Mouse (Mus musculus) liver, embryonic 14.5 days (tissue): ENCODE measurements around the gene Kdelc1. TPM values are rescaled to one million over a fixed set of nuclear protein-coding genes. Genes with fewer than 3 reads are reported as not detected.

Experiments
- ATAC-seq: fragments of 200-750 bp; cut with Nextera tagmentation; 2 replicates; pipeline ENCODE4 v1.8.0; 2017; ENCODE audit warnings: moderate number of reproducible peaks, mild to moderate bottlenecking, moderate library complexity; ENCODE audit not compliant: insufficient read depth
- DNase-seq, 3 experiments: peaks; one replicate each; pipeline ENCODE4 v3.0.0-alpha.2; 2012 to 2013; ENCODE audit warnings: low read depth in 3 of 3, low spot score in 3 of 3
- H3K27ac ChIP-seq: fragments of 300-500 bp; sonication (generic); 2 replicates; pipeline ENCODE4 v1.5.1; 2014; ENCODE audit warnings: moderate library complexity, mild to moderate bottlenecking, control low read depth, inconsistent platforms
- H3K27me3 ChIP-seq: fragments of 300-500 bp; sonication (generic); 2 replicates; pipeline ENCODE4 v1.6.1; 2014; ENCODE audit warnings: mild to moderate bottlenecking, low read length, moderate library complexity; ENCODE audit not compliant: control insufficient read depth, insufficient read depth
- H3K36me3 ChIP-seq: fragments of 300-500 bp; sonication (generic); replicated peaks from 2 replicates; pipeline ENCODE4 v1.6.1; 2014; ENCODE audit warnings: low read depth; ENCODE audit not compliant: control insufficient read depth, insufficient read depth
- H3K4me1 ChIP-seq, 2 experiments: fragments of 200-500 bp in 1 of 2; fragments of 300-500 bp in 1 of 2; sonication (generic) in 1 of 2; replicated peaks; 2 replicates each; pipeline ENCODE4 v1.6.1; 2012 to 2014; ENCODE audit warnings: antibody characterized with exemption in 1 of 2, inconsistent platforms in 1 of 2, low read length in 1 of 2; ENCODE audit not compliant: control insufficient read depth in 2 of 2, insufficient read depth in 2 of 2
- H3K4me2 ChIP-seq: fragments of 300-500 bp; sonication (generic); 2 replicates; pipeline ENCODE4 v1.6.1; 2014; ENCODE audit warnings: low read depth, mild to moderate bottlenecking, control low read depth, moderate library complexity
- H3K4me3 ChIP-seq, 2 experiments: fragments of 200-500 bp in 1 of 2; fragments of 300-500 bp in 1 of 2; sonication (generic) in 1 of 2; 2 replicates each; pipeline ENCODE4 v1.5.1; 2012 to 2014; ENCODE audit warnings: low read depth in 2 of 2, low read length in 2 of 2, mild to moderate bottlenecking in 2 of 2, control low read depth in 1 of 2, inconsistent platforms in 1 of 2, moderate library complexity in 1 of 2; ENCODE audit not compliant: insufficient read depth in 1 of 2
- H3K9ac ChIP-seq: fragments of 300-500 bp; sonication (generic); replicated peaks from 2 replicates; pipeline ENCODE4 v1.6.1; 2014; ENCODE audit warnings: mild to moderate bottlenecking, control low read depth, moderate library complexity
- H3K9me3 ChIP-seq: fragments of 300-500 bp; sonication (generic); 2 replicates; pipeline ENCODE4 v1.6.1; 2016; ENCODE audit warnings: low read length, mixed read lengths; ENCODE audit not compliant: control insufficient read depth
- CTCF ChIP-seq: IDR thresholded peaks from 2 replicates; pipeline ENCODE4 v1.5.1; 2016; ENCODE audit warnings: antibody characterized with exemption, low read depth, control low read depth
- EP300 ChIP-seq: IDR thresholded peaks from 2 replicates; pipeline ENCODE4 v1.6.1; 2016; ENCODE audit warnings: antibody characterized with exemption, low read depth
- WGBS: fragments of 180-500 bp; shearing (Covaris S2); extraction: QIAGEN DNeasy Blood & Tissue Kit; methylation state at CpG from one replicate; pipeline ENCODE4 v1.1.7; 2014; ENCODE audit not compliant: insufficient replicate concordance; 5-methylcytosine and 5-hydroxymethylcytosine counted together
- polyA plus RNA-seq, 2 experiments: library from polyadenylated mRNA; depleted of rRNA in 1 of 2; stranded (reverse) in 1 of 2; unstranded in 1 of 2; fragments of >200 nt; fragmentation: Nextera tagmentation in 1 of 2; extraction: Ambion mirVana in 1 of 2; gene quantifications; 2 replicates each; pipeline versions ENCODE4 v1.2.1 to v1.2.3; 2012 to 2014

Gene Kdelc1
- polyA plus RNA-seq, 2 experiments: 10.2 to 13.2 TPM

- Histone ChIP-seq H3K27me3 (no peaks in the 10 kb centered on the region), H3K4me1 (peaks cover 0 to 1% of the 10 kb centered on the region in 2 experiments; a peak in 1 of 4 replicates), H3K4me3 (peak overlapping the region; percentile 66 to 94; a peak in 3 of 4 replicates), H3K27ac (no peak overlapping the region), H3K9ac (peak overlapping the region; percentile 48), H3K36me3 (no peaks in the 10 kb centered on the region; the same call in 1 of the 2 replicates), H3K9me3 (no peaks in the 10 kb centered on the region), H3K4me2 (peak overlapping the region; percentile 82)
- TF ChIP-seq CTCF: no peak; the same call in 1 of the 2 replicates
- DNase-seq (no peak), ATAC-seq (no peak)
These were observed 1.0 kb downstream of the Kdelc1 start for GRCm38 (mm10) chr1:44117571-44117970.

GRCm38 (mm10) chr1:44102939-44103338, 15.7 kb downstream of the Kdelc1 start:
- H3K4me1 ChIP-seq: peaks cover 3 to 6% of the 10 kb centered on the region in 2 experiments; a peak in 3 of 4 replicates
- no peaks in the 10 kb centered on the region; the same call in 1 of the 2 replicates for H3K36me3 ChIP-seq
- no peak for ATAC-seq
- no peak overlapping the region for H3K27ac ChIP-seq
- peak overlapping the region; percentile 49 to 86 for H3K4me3 ChIP-seq
- peak overlapping the region; percentile 70 for H3K9ac ChIP-seq
- H3K9me3 ChIP-seq: no peaks in the 10 kb centered on the region
- DNase-seq: no peak
- 12% methylated on average over 5 of the region's 5 CpGs for WGBS
- H3K4me2 ChIP-seq: peak overlapping the region; percentile 88
- H3K27me3 ChIP-seq: no peaks in the 10 kb centered on the region
- TF ChIP-seq CTCF (no peak), EP300 (no peak)

- Histone ChIP-seq H3K4me2 (peak within 1 kb of the TSS; percentile 88), H3K36me3 (peaks cover 3% of the 10 kb centered on the region; the same call in 1 of the 2 replicates), H3K9me3 (no peaks in the 10 kb centered on the region), H3K4me1 (peaks cover 3 to 6% of the 10 kb centered on the region in 2 experiments; a peak in 3 of 4 replicates), H3K27ac (peak within 1 kb of the TSS; percentile 92), H3K4me3 (peak within 1 kb of the TSS; percentile 86 to 100), H3K27me3 (no peaks in the 10 kb centered on the region), H3K9ac (peak within 1 kb of the TSS; percentile 94)
- under 1% methylated on average over 55 of the region's 55 CpGs for WGBS
- peak; percentile 94 for ATAC-seq
- TF ChIP-seq CTCF (no peak), EP300 (no peak)
- DNase-seq: peak; percentile 90 to 92 (median 91)
These were observed 16.3 kb downstream of the Kdelc1 start, which contains the start of gene Tex30 for GRCm38 (mm10) chr1:44102259-44102717. TSS of gene Tex30 (minus strand) at chr1:44102441.

GRCm38 (mm10) chr1:44101448-44102225, 17.0 kb downstream of the Kdelc1 start:
- Histone ChIP-seq H3K9me3 (no peaks in the 10 kb centered on the region), H3K4me1 (peaks cover 3 to 6% of the 10 kb centered on the region in 2 experiments; a peak in 3 of 4 replicates), H3K4me2 (peak overlapping the region; percentile 88), H3K27ac (peak overlapping the region; percentile 92), H3K27me3 (no peaks in the 10 kb centered on the region), H3K4me3 (peak overlapping the region; percentile 86 to 100), H3K9ac (peak overlapping the region; percentile 94), H3K36me3 (peaks cover 9% of the 10 kb centered on the region)
- no peak; the same call in 1 of the 2 replicates for TF ChIP-seq CTCF
- TF ChIP-seq EP300: no peak; the same call in 1 of the 2 replicates
- ATAC-seq (peak; percentile 78), DNase-seq (peak; percentile 42 to 59 (median 47))
- WGBS: under 1% methylated on average over 55 of the region's 55 CpGs

- Histone ChIP-seq H3K4me1 (0 out of 4 replicates have a peak, but pooled peaks cover 0 to 1% of the 10 kb centered on the region in 2 experiments), H3K9me3 (no peaks in the 10 kb centered on the region), H3K27ac (no peak overlapping the region), H3K4me2 (no peak overlapping the region), H3K4me3 (no peak overlapping the region), H3K27me3 (no peaks in the 10 kb centered on the region), H3K36me3 (no peaks in the 10 kb centered on the region), H3K9ac (no peak overlapping the region)
- WGBS: 0% methylated on average over 1 of the region's 1 CpGs
- no peak for TF ChIP-seq EP300
- peak; percentile 51 for TF ChIP-seq CTCF
- DNase-seq: peak; percentile 16 to 41 (median 20)
- ATAC-seq: no peak
These were observed 54.0 kb downstream of the Kdelc1 start for GRCm38 (mm10) chr1:44064625-44065024.
